Mouse (Mus musculus) kidney, adult 2 months (tissue): Measurements from ENCODE around the gene Aven.

ENCODE experiments used
- CTCF ChIP-seq: fragments of 200-500 bp; conservative IDR thresholded peaks from 2 replicates; pipeline ENCODE4 v1.5.1; 2011; ENCODE audit warnings: low read depth, mild to moderate bottlenecking, control low read depth, low read length, moderate library complexity, mixed read lengths; ENCODE audit not compliant: insufficient read depth, insufficient read length
- POLR2A ChIP-seq: fragments of 200-500 bp; IDR thresholded peaks from one replicate; pipeline ENCODE4 v1.6.1; 2011; ENCODE audit warnings: low read depth, low read length, control low read depth

- TF ChIP-seq CTCF = no peak
- TF ChIP-seq POLR2A = no peak
Measured at GRCm38 (mm10) chr2:112541695-112542285, 49.0 kb downstream of the Aven start.
